11 mouse cellular contexts compared by ENCODE assay signal in the genomic region with DNA sequence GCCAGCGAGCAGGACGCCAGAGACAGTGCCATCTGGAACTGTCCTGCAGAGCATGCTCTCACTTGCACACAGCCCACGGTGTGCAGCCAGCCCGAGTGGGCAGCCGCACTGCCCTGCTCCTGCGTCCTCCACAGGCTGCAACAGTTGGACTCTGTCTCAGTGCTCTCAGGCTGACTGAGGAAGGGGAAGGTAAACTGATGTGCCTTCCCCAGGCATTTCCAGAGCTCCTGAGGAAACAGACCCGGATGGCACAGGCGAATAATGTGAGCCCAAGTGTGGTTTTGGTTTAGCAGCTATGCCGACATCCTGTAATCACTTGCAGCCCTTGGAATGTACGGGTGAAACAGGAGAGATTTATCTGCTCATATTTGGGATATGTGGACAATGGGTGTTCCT. TPM values are rescaled to one million over a fixed set of nuclear protein-coding genes. Genes with fewer than 3 reads are reported as not detected.
DNase-seq lines count a peak whose midpoint lies in the region; ATAC-seq and TF ChIP-seq lines count a peak whose summit lies in the region.
"Had no signal": no experiment of that assay in that cellular context is flagged by ENCODE, and none has a peak within 500 bp of the region (broad histone marks: within the 10 kb centered on the region; RNA-seq: fewer than 3 reads in every experiment).

No protein-coding gene starts in this region.

- no peak for TF ChIP-seq EP300 in heart, postnatal 0 days (IDR thresholded peaks at IDR 0.05; ENCODE audit: low read depth)

- no peak overlapping the region for H3K4me2 ChIP-seq in forebrain, embryonic 12.5 days
- H3K4me2 ChIP-seq in heart, postnatal 0 days (ENCODE audit: low read depth, low read length), result no peak overlapping the region
- H3K4me2 ChIP-seq in midbrain, embryonic 12.5 days (replicated peaks), result peak overlapping the region; percentile 35

- H3K27me3 ChIP-seq in forebrain, embryonic 10.5 days (ENCODE audit: poor library complexity, severe bottlenecking), result peaks cover 95% of the 10 kb centered on the region
- peaks cover 77% of the 10 kb centered on the region for H3K27me3 ChIP-seq in forebrain, embryonic 12.5 days
- H3K27me3 ChIP-seq in G1E (ENCODE audit: insufficient read depth, low read length), result no peaks in the 10 kb centered on the region; the same call in 1 of the 2 replicates
- peaks cover 81% of the 10 kb centered on the region for H3K27me3 ChIP-seq in heart, postnatal 0 days (ENCODE audit: control insufficient read depth, insufficient read depth, low read length)
- peaks cover 62% of the 10 kb centered on the region for H3K27me3 ChIP-seq in midbrain, embryonic 12.5 days

- WGBS in forebrain, embryonic 10.5 days, result 54% methylated on average over 10 of the region's 10 CpGs
- WGBS in forebrain, embryonic 12.5 days, result 61% methylated on average over 10 of the region's 10 CpGs
- 37% methylated on average over 10 of the region's 10 CpGs for WGBS in heart, postnatal 0 days
- WGBS in midbrain, embryonic 12.5 days, result 30% methylated on average over 10 of the region's 10 CpGs

- no peaks in the 10 kb centered on the region for H3K36me3 ChIP-seq in forebrain, embryonic 10.5 days (replicated peaks)
- H3K36me3 ChIP-seq in forebrain, embryonic 12.5 days (replicated peaks), result no peaks in the 10 kb centered on the region
- no peaks in the 10 kb centered on the region for H3K36me3 ChIP-seq in G1E (replicated peaks)
- H3K36me3 ChIP-seq in heart, postnatal 0 days (replicated peaks; ENCODE audit: control insufficient read depth, insufficient read depth, low read length), result no peaks in the 10 kb centered on the region
- 0 out of 2 replicates have a peak, but pooled peaks cover 7% of the 10 kb centered on the region for H3K36me3 ChIP-seq in midbrain, embryonic 12.5 days

- no peak for ATAC-seq in forebrain, embryonic 12.5 days (ENCODE audit: low FRiP score)
- ATAC-seq in G1E (ENCODE audit: extremely low read depth, insufficient number of reproducible peaks, low FRiP score, poor library complexity, severe bottlenecking), result no peak
- ATAC-seq in heart, postnatal 0 days (ENCODE audit: insufficient read depth, low read depth), result no peak
- ATAC-seq in midbrain, embryonic 12.5 days (ENCODE audit: low FRiP score, low read depth), result no peak

- no peak overlapping the region for H3K4me3 ChIP-seq in forebrain, embryonic 10.5 days
- H3K4me3 ChIP-seq in forebrain, embryonic 12.5 days (replicated peaks), result no peak overlapping the region
- H3K4me3 ChIP-seq in G1E (ENCODE audit: low read depth, low read length), result peak overlapping the region; percentile 36; the same call in 1 of the 2 replicates
- no peak overlapping the region for H3K4me3 ChIP-seq in heart, postnatal 0 days (ENCODE audit: low read depth, low read length)
- peak overlapping the region; percentile 22 for H3K4me3 ChIP-seq in midbrain, embryonic 12.5 days

- H3K9ac ChIP-seq in forebrain, embryonic 12.5 days, result no peak overlapping the region
- H3K9ac ChIP-seq in heart, postnatal 0 days (replicated peaks; ENCODE audit: low read depth, low read length), result no peak overlapping the region
- peak overlapping the region; percentile 26; the same call in 1 of the 2 replicates for H3K9ac ChIP-seq in midbrain, embryonic 12.5 days (replicated peaks)

- H3K27ac ChIP-seq in forebrain, embryonic 10.5 days, result peak overlapping the region; percentile 45; the same call in 1 of the 2 replicates
- no peak overlapping the region for H3K27ac ChIP-seq in forebrain, embryonic 12.5 days
- H3K27ac ChIP-seq in heart, postnatal 0 days (ENCODE audit: low read depth), result peak overlapping the region; percentile 66
- peak overlapping the region; percentile 69 for H3K27ac ChIP-seq in midbrain, embryonic 12.5 days (replicated peaks)
- H3K27ac ChIP-seq: macrophage had no signal

- no peaks in the 10 kb centered on the region for H3K9me3 ChIP-seq in forebrain, embryonic 10.5 days
- no peaks in the 10 kb centered on the region for H3K9me3 ChIP-seq in forebrain, embryonic 12.5 days
- peaks cover 45% of the 10 kb centered on the region for H3K9me3 ChIP-seq in G1E (replicated peaks)
- H3K9me3 ChIP-seq in heart, postnatal 0 days (replicated peaks; ENCODE audit: control insufficient read depth, low read length), result no peaks in the 10 kb centered on the region
- no peaks in the 10 kb centered on the region for H3K9me3 ChIP-seq in midbrain, embryonic 12.5 days

- H3K4me1 ChIP-seq in forebrain, embryonic 10.5 days, result peaks cover 84% of the 10 kb centered on the region
- H3K4me1 ChIP-seq in forebrain, embryonic 12.5 days, result peaks cover 39% of the 10 kb centered on the region
- H3K4me1 ChIP-seq in G1E (ENCODE audit: insufficient read depth, low read depth, low read length), result no peaks in the 10 kb centered on the region
- peaks cover 6% of the 10 kb centered on the region; the same call in 1 of the 2 replicates for H3K4me1 ChIP-seq in heart, postnatal 0 days (ENCODE audit: control insufficient read depth, insufficient read depth)
- peaks cover 44% of the 10 kb centered on the region for H3K4me1 ChIP-seq in midbrain, embryonic 12.5 days

- TF ChIP-seq CTCF in G1E (IDR thresholded peaks at IDR 0.05; ENCODE audit: low read depth, low read length), result no peak
- no peak for TF ChIP-seq CTCF in heart, postnatal 0 days (IDR thresholded peaks at IDR 0.05; ENCODE audit: low read depth)

- peak; percentile 50 for DNase-seq in forebrain, embryonic 10.5 days (ENCODE audit: extremely low spot score, low spot score)
- no peak for DNase-seq in G1E (ENCODE audit: low spot score)
- no peak for DNase-seq in heart, postnatal 0 days (ENCODE audit: low spot score)
- DNase-seq in ovary, postnatal 14 days (ENCODE audit: low spot score), result no peak
- DNase-seq in adrenal gland, adult 8-10 months, result no peak
- DNase-seq in right cerebral cortex, postnatal 25 days, result no peak
- DNase-seq: right cerebral cortex, postnatal 4 days; thymus, postnatal 36 days had no signal

RNA-seq across cellular contexts. Expression of a gene that starts 10.5 kb away (rescaled TPM):
- polyA plus RNA-seq in forebrain, embryonic 10.5 days (2016; fragmentation: Nextera tagmentation; extraction: Ambion mirVana), result 1.3 TPM in 2 replicates
- polyA plus RNA-seq in forebrain, embryonic 12.5 days (2016; fragmentation: Nextera tagmentation; extraction: Ambion mirVana), result 3.4 and 6.4 TPM in 2 replicates
- not detected in 2 replicates for total RNA-seq in G1E (2014; fragmentation: Nextera tagmentation)
- 0.06 and 0.16 TPM in 2 replicates for total RNA-seq in G1E (2017)
- not detected in 2 replicates for polyA plus RNA-seq in G1E (2012)
- total RNA-seq in heart, postnatal 0 days (2014; rRNA removed; ENCODE audit: low replicate concordance), result 3.7 and 8.2 TPM in 2 replicates
- 0.97 and 1.1 TPM in 2 replicates for polyA plus RNA-seq in heart, postnatal 0 days (2015; fragmentation: Nextera tagmentation; extraction: Ambion mirVana)
- polyA plus RNA-seq in midbrain, embryonic 12.5 days (2016; fragmentation: Nextera tagmentation; extraction: Ambion mirVana), result 23.3 and 24.9 TPM in 2 replicates
- total RNA-seq in adrenal gland, adult 8-10 months (2022), result 1 to 10 TPM; 1.2 to 4.9 (median 2.8) TPM
- polyA plus RNA-seq: macrophage had no signal

Comparison
In these comparisons a context has a peak if more than half of its experiments do, and no peak if none do; other contexts are left out.
1. H3K4me3 ChIP-seq: peak in G1E (single experiment) and midbrain, embryonic 12.5 days (single experiment); none in forebrain, embryonic 10.5 days (single experiment), forebrain, embryonic 12.5 days (single experiment) and heart, postnatal 0 days (single experiment).